Mouse (Mus musculus): ENCODE measurements around the gene Kif6. TPM values are rescaled to one million over a fixed set of nuclear protein-coding genes. Genes with fewer than 3 reads are reported as not detected.

Gene Kif6
- total RNA-seq, 2 experiments from 2014 or later = 1.9 to 2.1 TPM

GRCm38 (mm10) chr17:49799168-49799567, 184.2 kb downstream of the Kif6 start:
- DNase-seq (ENCODE audit: extremely low spot score in 1 of 2, low spot score in 2 of 2) = no peak

DNA sequence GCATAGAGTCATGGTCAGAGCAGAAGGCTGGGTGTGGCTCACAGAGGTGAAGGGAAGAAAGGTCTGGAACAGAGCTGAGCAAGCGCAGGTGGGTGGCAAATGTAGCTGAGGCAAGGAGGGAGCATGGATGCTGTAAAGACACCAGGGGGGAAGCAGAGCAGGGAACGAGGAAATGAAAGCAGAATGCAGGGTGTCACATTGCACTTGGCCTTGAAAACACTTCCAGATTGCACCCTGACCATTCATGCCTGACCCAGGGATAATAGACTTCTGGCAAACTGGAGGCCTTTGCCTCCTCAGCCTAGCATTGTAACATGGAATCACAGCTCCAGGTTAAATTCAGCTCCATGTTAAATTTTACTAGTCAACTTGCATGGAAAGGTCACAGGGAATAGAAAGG, 185.2 kb downstream of the Kif6 start:
- intact Hi-C loops (cut with DNase I) = no loop called here
- TF ChIP-seq CTCF (IDR thresholded peaks at IDR 0.05) = no peak
- no peak overlapping the region for H3K27ac ChIP-seq
- no peak overlapping the region for H3K4me3 ChIP-seq
- peak in 1 of 2 experiments; percentile 5 for DNase-seq (ENCODE audit: extremely low spot score in 1 of 2, low spot score in 2 of 2)

More at GRCm38 (mm10) chr17:49799168-49799567, 184.2 kb downstream of the Kif6 start:
- no peak for TF ChIP-seq CTCF (IDR thresholded peaks at IDR 0.05)
- no peak overlapping the region for H3K27ac ChIP-seq
- intact Hi-C loops (cut with DNase I) = no loop called here
- H3K4me3 ChIP-seq = no peak overlapping the region

DNA sequence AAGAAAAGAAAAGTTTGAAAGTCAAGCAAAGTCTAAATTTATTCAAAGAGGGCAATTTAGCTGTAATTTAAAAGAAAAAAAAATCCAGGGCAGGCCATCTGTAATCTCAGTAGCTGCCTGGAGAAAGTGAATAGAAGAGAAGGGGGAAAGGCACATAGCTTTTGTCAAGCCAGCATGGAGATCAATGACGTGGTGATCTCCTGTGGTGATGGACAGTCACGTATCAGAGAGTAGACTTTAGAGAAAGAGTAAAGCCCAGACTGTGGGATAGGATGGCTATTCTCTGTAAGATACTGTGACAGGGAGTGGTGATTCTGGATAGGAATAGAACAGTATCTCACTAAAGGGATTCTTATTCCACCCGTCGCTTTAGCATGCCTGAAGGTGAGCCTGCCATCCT, 192.5 kb downstream of the Kif6 start:
- intact Hi-C loops (cut with DNase I) = no loop called here
- Histone ChIP-seq H3K4me3 (no peak overlapping the region), H3K27ac (no peak overlapping the region)
- no peak for DNase-seq (ENCODE audit: extremely low spot score in 1 of 2, low spot score in 2 of 2)
- TF ChIP-seq CTCF (IDR thresholded peaks at IDR 0.05) = no peak

- intact Hi-C loops (cut with DNase I) = no loop called here
- TF ChIP-seq CTCF (IDR thresholded peaks at IDR 0.05) = no peak
Measured at GRCm38 (mm10) chr17:49808712-49809343, 193.9 kb downstream of the Kif6 start.

GRCm38 (mm10) chr17:49813893-49814640, 199.1 kb downstream of the Kif6 start:
- intact Hi-C loops (cut with DNase I) = no loop called here
- no peak overlapping the region for H3K4me3 ChIP-seq
- TF ChIP-seq CTCF (IDR thresholded peaks at IDR 0.05) = peak; percentile 17
- no peak overlapping the region for H3K27ac ChIP-seq
- no peak for DNase-seq (ENCODE audit: extremely low spot score in 1 of 2, low spot score in 2 of 2)

More at GRCm38 (mm10) chr17:49808712-49809343, 193.9 kb downstream of the Kif6 start:
- no peak for DNase-seq (ENCODE audit: extremely low spot score in 1 of 2, low spot score in 2 of 2)
- no peak overlapping the region for H3K27ac ChIP-seq
- no peak overlapping the region for H3K4me3 ChIP-seq

- intact Hi-C loops (cut with DNase I) = no loop called here
- Histone ChIP-seq H3K4me3 (no peak overlapping the region), H3K27ac (no peak overlapping the region)
- DNase-seq (ENCODE audit: extremely low spot score in 1 of 2, low spot score in 2 of 2) = no peak
- no peak for TF ChIP-seq CTCF (IDR thresholded peaks at IDR 0.05)
Measured at GRCm38 (mm10) chr17:49816067-49816565, 201.2 kb downstream of the Kif6 start.

DNA sequence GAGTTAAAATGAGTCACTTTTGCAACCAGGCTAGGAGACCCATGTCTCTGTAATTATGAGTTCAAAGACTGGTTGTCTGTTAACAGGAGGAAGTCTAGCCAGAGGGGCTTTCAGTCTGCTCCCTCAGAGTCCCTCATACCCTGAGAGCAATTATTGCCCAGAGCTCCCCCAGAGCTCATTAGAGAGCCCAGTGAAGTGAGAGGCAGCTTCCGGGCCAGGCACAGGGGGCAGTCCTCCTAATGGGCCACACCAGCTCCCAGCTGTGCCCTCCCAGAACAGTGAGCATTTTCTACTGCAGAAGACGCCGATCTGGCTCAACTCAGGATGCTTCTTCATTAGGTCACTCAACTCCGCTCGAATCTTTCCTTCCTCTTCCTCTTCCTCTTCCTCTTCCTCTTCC, 201.8 kb downstream of the Kif6 start:
- no peak for DNase-seq (ENCODE audit: extremely low spot score in 1 of 2, low spot score in 2 of 2)
- H3K4me3 ChIP-seq = no peak overlapping the region
- intact Hi-C loops (cut with DNase I) = no loop called here
- TF ChIP-seq CTCF (IDR thresholded peaks at IDR 0.05) = no peak
- no peak overlapping the region for H3K27ac ChIP-seq

GRCm38 (mm10) chr17:49820203-49820602, 205.3 kb downstream of the Kif6 start:
- Histone ChIP-seq H3K4me3 (no peak overlapping the region), H3K27ac (peak overlapping the region; percentile 69)
- no peak for TF ChIP-seq CTCF (IDR thresholded peaks at IDR 0.05)
- peak; percentile 16 to 53 for DNase-seq (ENCODE audit: extremely low spot score in 1 of 2, low spot score in 2 of 2)
- intact Hi-C loops (cut with DNase I) = loop anchor here (2.0 to 5.0 kb wide), 3 partner anchors 63 to 153 kb away; no protein-coding TSS in a partner anchor

DNA sequence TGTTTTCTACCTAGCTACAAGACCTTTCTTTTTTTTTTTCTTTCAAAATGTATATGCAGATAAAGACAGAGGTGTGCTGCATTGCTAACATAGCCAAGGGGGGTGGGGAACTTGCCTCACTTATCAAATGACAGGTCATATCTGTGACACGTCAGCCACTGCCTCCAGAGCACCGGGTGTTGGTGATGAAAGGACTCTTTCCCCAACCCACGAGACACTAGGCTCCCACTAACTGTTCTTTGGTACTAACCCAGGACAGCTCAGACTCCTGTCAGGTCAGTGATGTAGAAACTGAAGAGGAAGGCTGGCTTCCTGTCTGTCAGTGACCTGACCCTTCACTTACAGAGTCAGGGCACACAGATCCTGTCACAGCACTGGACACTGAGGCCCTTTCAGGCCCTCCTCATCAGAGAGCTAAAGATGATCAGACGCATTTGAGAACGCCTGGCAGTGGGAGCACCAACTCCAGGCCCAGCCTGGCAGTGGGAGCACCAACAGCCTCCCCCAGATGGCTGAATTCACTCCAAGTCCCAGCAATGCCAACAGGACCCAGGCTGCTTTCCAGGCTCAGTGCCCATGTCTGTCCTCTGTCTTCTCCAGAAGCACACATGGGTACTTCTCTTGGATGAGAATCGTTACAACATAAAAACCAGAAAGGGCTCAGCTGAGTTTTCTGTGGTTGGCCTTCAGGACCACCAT, 209.4 kb downstream of the Kif6 start:
- Histone ChIP-seq H3K27ac (no peak overlapping the region), H3K4me3 (no peak overlapping the region)
- intact Hi-C loops (cut with DNase I) = loop anchor here (5.0 kb wide), 1 partner anchor 117 kb away; no protein-coding TSS in a partner anchor
- no peak for TF ChIP-seq CTCF (IDR thresholded peaks at IDR 0.05)
- DNase-seq (ENCODE audit: extremely low spot score in 1 of 2, low spot score in 2 of 2) = peak in 1 of 2 experiments; percentile 32

DNA sequence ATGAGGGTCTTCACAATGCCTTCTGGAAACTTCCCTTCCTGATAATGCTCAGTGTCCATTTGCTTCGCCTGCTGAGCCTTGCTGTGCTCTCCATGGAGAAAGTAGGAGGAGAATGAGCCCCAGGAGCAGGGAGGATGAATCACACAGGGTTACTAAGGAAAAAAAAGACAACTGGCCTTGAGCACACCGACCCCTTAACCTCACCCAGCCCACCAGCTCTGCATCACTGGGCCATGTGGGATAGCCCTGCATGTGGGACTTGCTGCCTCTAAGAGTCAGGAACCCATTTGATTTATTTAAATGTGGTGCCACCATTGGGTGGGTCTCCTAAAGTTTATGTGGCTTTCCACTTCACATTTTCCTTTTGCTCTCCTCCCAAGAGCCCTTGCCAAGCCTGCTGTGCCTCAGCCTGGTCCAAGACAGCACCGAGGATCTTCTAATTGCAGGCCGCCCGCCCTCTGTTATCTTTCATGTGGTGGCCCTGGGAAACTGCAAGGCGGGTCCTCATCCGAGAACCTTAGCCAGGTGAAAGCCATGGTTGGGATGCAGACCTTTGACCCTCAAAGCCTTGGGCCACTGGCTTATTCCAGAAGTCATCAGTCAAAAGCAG, 210.0 kb downstream of the Kif6 start:
- intact Hi-C loops (cut with DNase I) = loop anchor here (5.0 kb wide), 1 partner anchor 118 kb away; no protein-coding TSS in a partner anchor
- TF ChIP-seq CTCF (IDR thresholded peaks at IDR 0.05) = no peak
- Histone ChIP-seq H3K27ac (no peak overlapping the region), H3K4me3 (no peak overlapping the region)
- DNase-seq (ENCODE audit: extremely low spot score in 1 of 2, low spot score in 2 of 2) = no peak

GRCm38 (mm10) chr17:49825831-49826230, 210.9 kb downstream of the Kif6 start:
- no peak for TF ChIP-seq CTCF (IDR thresholded peaks at IDR 0.05)
- no peak overlapping the region for H3K27ac ChIP-seq
- DNase-seq (ENCODE audit: extremely low spot score in 1 of 2, low spot score in 2 of 2) = no peak

More at GRCm38 (mm10) chr17:49825831-49826230, 210.9 kb downstream of the Kif6 start:
- no peak overlapping the region for H3K4me3 ChIP-seq
- intact Hi-C loops (cut with DNase I) = no loop called here

Measured in left cerebral cortex, adult 2 months (tissue).